Comparison of ENCODE assay signal across 8 mouse cellular contexts in the genomic region with DNA sequence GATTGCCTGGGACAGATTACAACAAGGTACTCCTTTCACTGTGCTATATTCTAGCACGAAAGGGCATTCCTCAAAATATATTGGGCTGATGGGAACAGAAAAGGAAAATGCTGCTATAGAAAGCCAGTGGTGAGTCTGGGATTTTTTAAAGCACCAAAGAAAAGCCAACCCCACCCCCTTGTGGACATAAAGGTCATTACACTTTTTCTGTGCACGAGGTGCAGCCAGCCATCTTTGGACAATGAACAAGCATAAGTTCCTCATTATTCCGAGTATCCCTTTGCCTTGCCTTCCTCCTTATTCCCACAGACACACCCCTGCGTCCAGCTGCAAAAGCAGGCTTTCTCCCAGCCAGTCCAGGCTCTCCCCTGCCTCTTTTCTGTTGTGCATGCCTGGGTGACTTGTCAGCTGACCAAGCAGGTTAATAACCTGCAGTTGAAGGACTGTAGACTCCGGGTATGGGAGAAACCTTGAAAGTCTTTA.
DNase-seq lines count a peak whose midpoint lies in the region; ATAC-seq and TF ChIP-seq lines count a peak whose summit lies in the region.

No protein-coding gene starts in this region.

- no peaks in the 10 kb centered on the region for H3K4me1 ChIP-seq in lung, embryonic 14.5 days (ENCODE audit: insufficient read depth)

- no peak overlapping the region for H3K4me2 ChIP-seq in lung, embryonic 14.5 days

- 11% methylated on average over 5 of the region's 5 CpGs for WGBS in lung, embryonic 14.5 days

- no peaks in the 10 kb centered on the region for H3K9me3 ChIP-seq in lung, embryonic 14.5 days (ENCODE audit: low read depth, low read length)

- TF ChIP-seq CTCF in layer of hippocampus, adult 2 months (conservative IDR thresholded peaks at IDR 0.05) = peak; percentile 93
- peak; percentile 91 for TF ChIP-seq CTCF in lung, embryonic 14.5 days (IDR thresholded peaks at IDR 0.05; ENCODE audit: low read depth)

- H3K36me3 ChIP-seq in lung, embryonic 14.5 days (ENCODE audit: insufficient read depth) = no peaks in the 10 kb centered on the region

- H3K9ac ChIP-seq in lung, embryonic 14.5 days = no peak overlapping the region

- H3K4me3 ChIP-seq in layer of hippocampus, adult 2 months = no peak overlapping the region
- no peak overlapping the region for H3K4me3 ChIP-seq in lung, embryonic 14.5 days (ENCODE audit: low read depth, low read length)

- peak; percentile 71 for DNase-seq in ES-CJ7 (ENCODE audit: low read depth, low spot score)
- DNase-seq in cerebellum, adult 11 months = peak; percentile 37
- DNase-seq in forelimb bud, embryonic 11.5 days (ENCODE audit: low read depth, low spot score) = peak; percentile 79
- peak; percentile 80 to 86 for DNase-seq in layer of hippocampus, adult 2 months (ENCODE audit: low spot score in 2 of 2)
- peak; percentile 90 for DNase-seq in lung, embryonic 14.5 days
- DNase-seq in ovary, postnatal 10 days (ENCODE audit: low spot score) = peak; percentile 42
- DNase-seq in thymus, postnatal 0 days (ENCODE audit: low spot score) = peak; percentile 71

- no peak overlapping the region for H3K27ac ChIP-seq in layer of hippocampus, adult 2 months
- no peak overlapping the region for H3K27ac ChIP-seq in lung, embryonic 14.5 days (ENCODE audit: low read depth)

- H3K27me3 ChIP-seq in lung, embryonic 14.5 days (ENCODE audit: insufficient read depth, low read length) = no peaks in the 10 kb centered on the region

- ATAC-seq in hematopoietic stem cell, adult 5-6 weeks (replicated peaks in 1 of 2; ENCODE audit: insufficient read depth in 1 of 2, low FRiP score in 2 of 2, low TSS enrichment in 1 of 2, low read depth in 1 of 2, poor library complexity in 2 of 2, severe bottlenecking in 2 of 2) = peak; percentile 76 to 78
- ATAC-seq in lung, embryonic 14.5 days (ENCODE audit: insufficient read depth) = peak; percentile 66

Comparison
In these comparisons a context has a peak if more than half of its experiments do, and no peak if none do; other contexts are left out.
1. DNase-seq: peak in every context shown above with its lines; median percentile 90 in lung, embryonic 14.5 days; 83 in layer of hippocampus, adult 2 months; 79 in forelimb bud, embryonic 11.5 days; 71 in ES-CJ7; 71 in thymus, postnatal 0 days; 42 in ovary, postnatal 10 days; 37 in cerebellum, adult 11 months.